Mouse (Mus musculus) midbrain, postnatal 0 days (tissue): ENCODE results near the gene Ogdh. TPM values are rescaled to one million over a fixed set of nuclear protein-coding genes. Genes with fewer than 3 reads are reported as not detected.

Source experiments
- ATAC-seq: fragments of 200-750 bp; cut with Nextera tagmentation; 2 replicates; pipeline ENCODE4 v1.8.0; 2017; ENCODE audit warnings: moderate number of reproducible peaks, mild to moderate bottlenecking, moderate TSS enrichment, moderate library complexity; ENCODE audit not compliant: low FRiP score
- DNase-seq: peaks from one replicate; pipeline ENCODE4 v3.0.0-alpha.2; 2015; ENCODE audit warnings: low spot score
- H3K27ac ChIP-seq: fragments of 300-500 bp; sonication (generic); 2 replicates; pipeline ENCODE4 v1.5.1; 2014; ENCODE audit warnings: low read depth, mild to moderate bottlenecking, low read length, mixed read lengths
- H3K27me3 ChIP-seq: fragments of 300-500 bp; sonication (generic); 2 replicates; pipeline ENCODE4 v1.6.1; 2014; ENCODE audit warnings: low read length, control low read depth, mixed read lengths; ENCODE audit not compliant: insufficient read depth
- H3K36me3 ChIP-seq: fragments of 300-500 bp; sonication (generic); 2 replicates; pipeline ENCODE4 v1.6.1; 2014; ENCODE audit warnings: low read length, control low read depth, mixed read lengths; ENCODE audit not compliant: insufficient read depth
- H3K4me1 ChIP-seq: fragments of 300-500 bp; sonication (generic); 2 replicates; pipeline ENCODE4 v1.6.1; 2014; ENCODE audit warnings: mild to moderate bottlenecking, control low read depth, antibody characterized with exemption, low read length, mixed read lengths; ENCODE audit not compliant: insufficient read depth
- H3K4me2 ChIP-seq: fragments of 300-500 bp; sonication (generic); 2 replicates; pipeline ENCODE4 v1.6.1; 2014; ENCODE audit warnings: low read depth, mild to moderate bottlenecking, low read length, mixed read lengths; ENCODE audit not compliant: poor library complexity, severe bottlenecking
- H3K4me3 ChIP-seq: fragments of 300-500 bp; sonication (generic); 2 replicates; pipeline ENCODE4 v1.5.1; 2014; ENCODE audit warnings: low read depth, mild to moderate bottlenecking, low read length, moderate library complexity
- H3K9ac ChIP-seq: fragments of 300-500 bp; sonication (generic); replicated peaks from 2 replicates; pipeline ENCODE4 v1.6.1; 2014; ENCODE audit warnings: mild to moderate bottlenecking, low read length, moderate library complexity, mixed read lengths; ENCODE audit not compliant: poor library complexity, severe bottlenecking
- H3K9me3 ChIP-seq: fragments of 300-500 bp; sonication (generic); 2 replicates; pipeline ENCODE4 v1.6.1; 2016; ENCODE audit warnings: low read length, control low read depth
- CTCF ChIP-seq: IDR thresholded peaks from 2 replicates; pipeline ENCODE4 v1.5.1; 2016; ENCODE audit warnings: antibody characterized with exemption, mild to moderate bottlenecking
- WGBS: fragments of 180-500 bp; shearing (Covaris S2); extraction: QIAGEN DNeasy Blood & Tissue Kit; methylation state at CpG from one replicate; pipeline ENCODE4 v1.1.7; 2014; 5-methylcytosine and 5-hydroxymethylcytosine counted together
- polyA plus RNA-seq: library from polyadenylated mRNA; unstranded; fragments of >200 nt; fragmentation: Nextera tagmentation; extraction: Ambion mirVana; gene quantifications from 2 replicates; pipeline ENCODE4 v1.2.1, GENCODE M21; 2015
- total RNA-seq: library from RNA; depleted of rRNA; stranded (reverse); fragments of >200 nt; gene quantifications from 2 replicates; pipeline ENCODE4 v1.2.3, GENCODE M21; 2014

The Ogdh gene
- total and polyA plus RNA-seq, 2 experiments from 2014 or later, result 134 to 136 TPM

GRCm38 (mm10) chr11:6292116-6292987, 919 bp downstream of the Ogdh start:
- DNase-seq, result peak; percentile 88
- Histone ChIP-seq H3K9ac (peak overlapping the region; percentile 63), H3K27ac (peak overlapping the region; percentile 86), H3K4me3 (peak overlapping the region; percentile 51), H3K4me1 (peaks cover 6% of the 10 kb centered on the region; the same call in 1 of the 2 replicates), H3K9me3 (no peaks in the 10 kb centered on the region), H3K36me3 (peaks cover 5% of the 10 kb centered on the region; the same call in 1 of the 2 replicates), H3K4me2 (peak overlapping the region; percentile 70), H3K27me3 (no peaks in the 10 kb centered on the region)
- TF ChIP-seq CTCF, result peak; percentile 61
- ATAC-seq, result peak; percentile 85
- 20% methylated on average over 33 of the region's 33 CpGs for WGBS

DNA sequence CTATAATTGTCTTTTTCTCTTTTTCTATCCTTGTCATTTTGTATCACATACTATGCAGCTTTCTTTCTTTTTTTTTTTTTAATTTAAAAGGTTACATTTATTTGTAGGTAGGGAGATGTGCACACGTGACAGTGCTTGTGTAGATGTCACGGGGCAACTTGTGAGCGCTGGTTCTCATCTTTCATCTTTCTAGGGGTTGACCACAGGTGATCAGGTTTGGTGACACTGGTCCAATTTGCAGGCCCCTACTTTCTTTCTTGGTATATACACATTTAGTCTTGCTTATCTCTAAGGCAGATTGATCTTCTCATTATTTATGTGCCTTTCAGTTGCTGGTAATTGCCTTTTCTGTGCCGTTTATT, 1.5 kb downstream of the Ogdh start:
- Histone ChIP-seq H3K9me3 (no peaks in the 10 kb centered on the region), H3K4me1 (peaks cover 6% of the 10 kb centered on the region; the same call in 1 of the 2 replicates), H3K4me3 (peak overlapping the region; percentile 51), H3K36me3 (peaks cover 5% of the 10 kb centered on the region; the same call in 1 of the 2 replicates), H3K27ac (peak overlapping the region; percentile 86; the same call in 1 of the 2 replicates), H3K4me2 (peak overlapping the region; percentile 70), H3K27me3 (no peaks in the 10 kb centered on the region), H3K9ac (no peak overlapping the region)
- WGBS, result 95% methylated on average over 4 of the region's 4 CpGs
- ATAC-seq (no peak), DNase-seq (no peak)
- TF ChIP-seq CTCF, result no peak

GRCm38 (mm10) chr11:6293601-6294000, 2.2 kb downstream of the Ogdh start:
- Histone ChIP-seq H3K9ac (no peak overlapping the region), H3K27me3 (no peaks in the 10 kb centered on the region), H3K4me3 (no peak overlapping the region), H3K4me2 (no peak overlapping the region), H3K4me1 (peaks cover 6% of the 10 kb centered on the region; the same call in 1 of the 2 replicates), H3K36me3 (peaks cover 10% of the 10 kb centered on the region; the same call in 1 of the 2 replicates), H3K27ac (no peak overlapping the region), H3K9me3 (no peaks in the 10 kb centered on the region)
- DNase-seq (no peak), ATAC-seq (no peak)
- no peak for TF ChIP-seq CTCF
- 99% methylated on average over 2 of the region's 2 CpGs for WGBS

GRCm38 (mm10) chr11:6294632-6295031, 3.2 kb downstream of the Ogdh start:
- Histone ChIP-seq H3K27ac (no peak overlapping the region), H3K4me2 (no peak overlapping the region), H3K9ac (no peak overlapping the region), H3K36me3 (peaks cover 13% of the 10 kb centered on the region; the same call in 1 of the 2 replicates), H3K27me3 (no peaks in the 10 kb centered on the region), H3K4me1 (peaks cover 6% of the 10 kb centered on the region; the same call in 1 of the 2 replicates), H3K4me3 (no peak overlapping the region), H3K9me3 (no peaks in the 10 kb centered on the region)
- 95% methylated on average over 4 of the region's 4 CpGs for WGBS
- ATAC-seq (no peak), DNase-seq (no peak)
- TF ChIP-seq CTCF, result no peak

DNA sequence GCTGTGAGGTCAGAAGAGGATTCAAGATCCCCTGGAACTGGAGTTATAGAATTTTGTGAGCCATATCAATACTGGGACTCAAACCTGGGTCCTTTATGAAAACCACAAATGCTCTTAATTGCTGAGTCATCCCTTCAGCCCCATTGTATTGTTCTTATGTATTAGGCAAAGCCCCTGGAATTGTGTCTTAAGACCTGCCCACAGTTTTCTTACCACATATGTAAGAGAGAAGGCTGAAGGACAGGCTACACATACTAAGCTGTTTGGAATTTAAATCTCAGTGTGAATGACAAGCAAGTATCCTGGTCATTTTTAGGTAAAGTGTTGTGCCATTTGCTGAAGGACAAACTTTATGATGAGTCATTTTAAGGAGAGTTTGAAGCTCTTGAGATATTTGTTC, 4.6 kb downstream of the Ogdh start:
- no peak overlapping the region for H3K9ac ChIP-seq
- ATAC-seq (no peak), DNase-seq (no peak)
- no peak for TF ChIP-seq CTCF
- H3K27ac ChIP-seq, result no peak overlapping the region
- no peak overlapping the region for H3K4me3 ChIP-seq
- H3K36me3 ChIP-seq, result peaks cover 17% of the 10 kb centered on the region
- no peak overlapping the region for H3K4me2 ChIP-seq
- H3K9me3 ChIP-seq, result no peaks in the 10 kb centered on the region
- H3K27me3 ChIP-seq, result no peaks in the 10 kb centered on the region
- peaks cover 6% of the 10 kb centered on the region; the same call in 1 of the 2 replicates for H3K4me1 ChIP-seq

GRCm38 (mm10) chr11:6299435-6299834, 8.0 kb downstream of the Ogdh start:
- H3K4me1 ChIP-seq, result no peaks in the 10 kb centered on the region
- no peaks in the 10 kb centered on the region for H3K27me3 ChIP-seq
- no peaks in the 10 kb centered on the region for H3K9me3 ChIP-seq
- no peak overlapping the region for H3K4me2 ChIP-seq
- no peak overlapping the region for H3K27ac ChIP-seq
- H3K4me3 ChIP-seq, result no peak overlapping the region
- TF ChIP-seq CTCF, result no peak
- ATAC-seq (no peak), DNase-seq (no peak)
- H3K9ac ChIP-seq, result no peak overlapping the region
- 91% methylated on average over 2 of the region's 2 CpGs for WGBS
- H3K36me3 ChIP-seq, result peaks cover 30% of the 10 kb centered on the region
